Mouse (Mus musculus) lung, embryonic 14.5 days (tissue): ENCODE results near the gene Ldb1. TPM values are rescaled to one million over a fixed set of nuclear protein-coding genes. Genes with fewer than 3 reads are reported as not detected.

ENCODE experiments used
- ATAC-seq: fragments of 200-750 bp; cut with Nextera tagmentation; 2 replicates; pipeline ENCODE4 v1.8.0; 2017; ENCODE audit warnings: mild to moderate bottlenecking, moderate TSS enrichment, moderate library complexity; ENCODE audit not compliant: insufficient read depth
- DNase-seq: peaks from one replicate; pipeline ENCODE4 v3.0.0-alpha.2; 2015
- H3K27ac ChIP-seq: fragments of 300-500 bp; sonication (generic); 2 replicates; pipeline ENCODE4 v1.5.1; 2014; ENCODE audit warnings: low read depth, mild to moderate bottlenecking, moderate library complexity
- H3K27me3 ChIP-seq: fragments of 300-500 bp; sonication (generic); 2 replicates; pipeline ENCODE4 v1.6.1; 2014; ENCODE audit warnings: low read length, control low read depth; ENCODE audit not compliant: insufficient read depth
- H3K36me3 ChIP-seq: fragments of 300-500 bp; sonication (generic); 2 replicates; pipeline ENCODE4 v1.6.1; 2014; ENCODE audit warnings: control low read depth; ENCODE audit not compliant: insufficient read depth
- H3K4me1 ChIP-seq: fragments of 300-500 bp; sonication (generic); 2 replicates; pipeline ENCODE4 v1.6.1; 2014; ENCODE audit warnings: antibody characterized with exemption, control low read depth; ENCODE audit not compliant: insufficient read depth
- H3K4me2 ChIP-seq: fragments of 300-500 bp; sonication (generic); 2 replicates; pipeline ENCODE4 v1.6.1; 2014; ENCODE audit warnings: mild to moderate bottlenecking
- H3K4me3 ChIP-seq: fragments of 300-500 bp; sonication (generic); 2 replicates; pipeline ENCODE4 v1.5.1; 2014; ENCODE audit warnings: low read depth, low read length
- H3K9ac ChIP-seq: fragments of 300-500 bp; sonication (generic); 2 replicates; pipeline ENCODE4 v1.6.1; 2014
- H3K9me3 ChIP-seq: fragments of 300-500 bp; sonication (generic); 2 replicates; pipeline ENCODE4 v1.6.1; 2016; ENCODE audit warnings: low read depth, low read length, control low read depth
- CTCF ChIP-seq: IDR thresholded peaks from 2 replicates; pipeline ENCODE4 v1.5.1; 2016; ENCODE audit warnings: antibody characterized with exemption, low read depth
- WGBS: fragments of 180-500 bp; shearing (Covaris S2); extraction: QIAGEN DNeasy Blood & Tissue Kit; methylation state at CpG from one replicate; pipeline ENCODE4 v1.1.7; 2014; 5-methylcytosine and 5-hydroxymethylcytosine counted together
- polyA plus RNA-seq: library from polyadenylated mRNA; unstranded; fragments of >200 nt; fragmentation: Nextera tagmentation; extraction: Ambion mirVana; gene quantifications from 2 replicates; pipeline ENCODE4 v1.2.1, GENCODE M21; 2014

The Ldb1 gene
- 86.7 and 87.7 TPM in 2 replicates for polyA plus RNA-seq

DNA sequence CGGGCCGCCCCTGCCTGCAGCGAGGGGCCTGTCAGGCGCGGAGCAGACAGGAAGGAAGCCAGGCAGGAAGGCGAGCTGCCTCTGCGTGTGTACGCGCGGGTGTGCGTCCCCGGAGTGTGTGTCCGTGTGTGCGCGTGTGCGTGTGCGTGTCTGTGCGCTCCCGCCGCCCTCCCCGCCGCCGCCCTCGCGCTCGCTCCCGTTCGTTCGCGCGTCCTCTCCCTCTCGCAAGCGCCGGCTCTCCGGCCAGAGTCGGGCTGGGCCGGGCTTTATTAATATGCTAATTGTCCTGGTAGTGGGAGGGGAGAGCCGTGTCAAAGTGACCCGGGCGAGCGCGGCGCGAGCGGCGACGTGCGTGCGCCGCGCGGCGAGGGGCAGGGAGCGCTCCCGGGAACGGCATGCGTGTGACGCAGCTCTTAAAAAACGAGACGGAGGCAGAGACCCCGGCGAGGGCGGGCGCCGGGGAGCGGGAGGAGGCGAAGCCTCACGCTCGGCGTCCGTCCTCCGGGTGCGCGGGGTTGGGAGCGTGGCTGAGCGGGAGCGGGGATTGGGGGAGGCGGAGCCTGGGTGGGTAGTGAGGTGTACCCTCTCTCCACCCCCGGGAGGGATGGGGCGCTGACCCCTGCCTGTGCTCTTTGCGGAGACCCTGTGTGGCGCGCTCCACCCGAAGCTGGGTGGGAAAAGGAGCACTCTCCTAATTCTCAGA, at the start of gene Ldb1:
Gene Ldb1, minus strand, starts transcription at position 222 of the 703 bp plus-strand sequence.
- Histone ChIP-seq H3K4me1 (peaks cover 36% of the 10 kb centered on the region), H3K27me3 (no peaks in the 10 kb centered on the region), H3K36me3 (no peaks in the 10 kb centered on the region), H3K27ac (peak within 1 kb of the TSS; percentile 99), H3K9ac (peak within 1 kb of the TSS; percentile 98), H3K4me3 (peak within 1 kb of the TSS; percentile 88), H3K9me3 (no peaks in the 10 kb centered on the region), H3K4me2 (peak within 1 kb of the TSS; percentile 77)
- peak; percentile 72 for ATAC-seq
- WGBS: under 1% methylated on average over 83 of the region's 84 CpGs
- TF ChIP-seq CTCF: no peak
- peak; percentile 92 for DNase-seq

DNA sequence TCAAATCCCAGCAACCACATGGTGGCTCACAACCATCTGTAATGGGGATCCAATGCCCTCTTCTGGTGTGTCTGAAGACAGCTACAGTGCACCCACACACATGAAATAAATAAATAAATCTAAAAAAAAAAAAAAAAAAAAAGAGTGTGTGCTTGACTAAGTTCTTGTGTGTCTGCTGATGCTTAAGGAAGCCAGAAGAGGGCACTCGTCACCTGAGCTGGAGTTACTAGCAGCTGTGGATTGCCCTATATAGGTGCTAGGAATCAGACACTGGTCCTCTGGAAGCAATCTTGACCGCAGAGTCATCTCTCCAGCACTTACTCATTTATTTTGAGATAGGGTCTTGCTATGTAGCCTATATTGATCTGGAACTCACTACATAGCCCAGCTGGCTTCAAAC, 49.1 kb upstream of the Ldb1 start:
- no peak overlapping the region for H3K4me2 ChIP-seq
- H3K27me3 ChIP-seq: no peaks in the 10 kb centered on the region
- no peaks in the 10 kb centered on the region for H3K36me3 ChIP-seq
- TF ChIP-seq CTCF: no peak
- DNase-seq (no peak), ATAC-seq (no peak)
- H3K4me3 ChIP-seq: no peak overlapping the region
- H3K9me3 ChIP-seq: no peaks in the 10 kb centered on the region
- H3K4me1 ChIP-seq: no peaks in the 10 kb centered on the region
- WGBS: 88% methylated on average over 2 of the region's 2 CpGs
- H3K9ac ChIP-seq: no peak overlapping the region
- H3K27ac ChIP-seq: no peak overlapping the region

DNA sequence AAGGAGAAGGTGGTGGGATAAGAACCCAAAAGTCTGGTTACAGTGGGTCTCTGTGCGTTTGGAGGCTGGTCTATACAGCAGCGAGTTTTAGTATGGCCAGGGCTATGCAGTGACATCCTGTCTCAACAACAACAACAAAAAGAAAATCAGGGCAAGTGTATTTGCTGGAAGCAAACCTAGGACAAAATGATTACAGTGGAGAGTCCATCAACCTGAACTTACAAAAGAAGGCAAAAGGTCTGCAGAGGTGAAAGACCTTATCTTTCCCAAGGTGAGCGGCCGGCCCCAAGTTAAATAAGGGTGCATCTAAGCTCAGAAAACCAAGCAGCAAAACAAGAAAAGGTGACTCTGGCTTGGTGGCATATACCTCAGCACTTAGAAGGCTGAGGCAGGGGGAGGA, 46.6 kb upstream of the Ldb1 start:
- 78% methylated on average over 4 of the region's 4 CpGs for WGBS
- ATAC-seq: no peak
- no peaks in the 10 kb centered on the region for H3K36me3 ChIP-seq
- no peaks in the 10 kb centered on the region for H3K27me3 ChIP-seq
- no peaks in the 10 kb centered on the region for H3K4me1 ChIP-seq
- H3K9me3 ChIP-seq: no peaks in the 10 kb centered on the region
- no peak for TF ChIP-seq CTCF
- H3K4me3 ChIP-seq: no peak overlapping the region
- H3K9ac ChIP-seq: no peak overlapping the region
- H3K4me2 ChIP-seq: no peak overlapping the region
- H3K27ac ChIP-seq: no peak overlapping the region
- no peak for DNase-seq

DNA sequence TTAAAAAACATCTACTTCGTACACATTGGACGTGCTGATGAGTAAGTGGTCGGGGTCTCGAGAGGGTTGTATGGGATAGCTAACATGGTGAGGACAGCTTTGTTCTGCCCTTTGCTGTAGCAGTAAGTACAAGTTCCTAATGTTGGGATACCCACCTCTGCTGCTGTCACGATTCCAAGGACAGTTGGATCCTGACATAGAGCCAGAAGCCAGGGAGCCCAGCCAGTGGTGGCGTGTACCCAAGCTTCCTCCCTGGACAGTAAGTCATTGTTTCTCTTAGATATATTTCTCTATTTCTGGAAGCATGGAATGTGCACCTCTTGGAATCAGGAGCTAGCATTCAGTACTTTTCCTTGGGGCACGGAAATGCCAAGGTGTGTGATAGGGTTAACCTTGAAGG, 42.9 kb upstream of the Ldb1 start:
- TF ChIP-seq CTCF: no peak
- WGBS: 76% methylated on average over 7 of the region's 7 CpGs

DNA sequence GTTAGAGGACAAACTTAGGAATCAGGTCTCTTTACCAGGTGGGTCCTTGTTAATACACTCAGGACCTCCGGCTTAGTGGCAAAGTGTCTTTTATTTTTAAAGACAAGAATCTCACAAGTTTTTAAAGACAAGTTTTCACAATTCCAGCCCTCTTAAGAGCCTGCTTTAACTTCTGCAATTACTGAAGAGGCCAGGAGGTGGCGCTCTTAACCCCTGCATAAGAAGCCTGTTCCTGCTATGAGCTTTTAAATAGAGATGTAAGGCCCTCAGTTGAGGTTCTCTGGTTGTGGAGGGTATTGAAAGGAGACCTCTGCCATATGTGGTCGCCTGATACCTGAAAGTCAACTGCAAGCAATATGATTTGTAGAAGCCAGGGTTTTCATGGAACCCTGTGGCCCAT, 41.3 kb upstream of the Ldb1 start:
- no peak overlapping the region for H3K9ac ChIP-seq
- ATAC-seq: no peak
- no peak overlapping the region for H3K27ac ChIP-seq
- no peak overlapping the region for H3K4me3 ChIP-seq
- TF ChIP-seq CTCF: peak; percentile 74
- 60% methylated on average over 3 of the region's 3 CpGs for whole genome bisulfite sequencing
- no peaks in the 10 kb centered on the region for H3K9me3 ChIP-seq
- no peak overlapping the region for H3K4me2 ChIP-seq
- no peaks in the 10 kb centered on the region for H3K27me3 ChIP-seq
- no peaks in the 10 kb centered on the region for H3K4me1 ChIP-seq
- peak; percentile 86 for DNase-seq
- H3K36me3 ChIP-seq: peaks cover 46% of the 10 kb centered on the region

More for the DNA sequence above, 42.9 kb upstream of the Ldb1 start:
- H3K9ac ChIP-seq: no peak overlapping the region
- H3K4me1 ChIP-seq: no peaks in the 10 kb centered on the region
- H3K4me2 ChIP-seq: no peak overlapping the region
- H3K4me3 ChIP-seq: no peak overlapping the region
- no peaks in the 10 kb centered on the region for H3K27me3 ChIP-seq
- H3K36me3 ChIP-seq: peaks cover 31% of the 10 kb centered on the region
- no peak for ATAC-seq
- H3K9me3 ChIP-seq: no peaks in the 10 kb centered on the region
- no peak overlapping the region for H3K27ac ChIP-seq
- DNase-seq: no peak

DNA sequence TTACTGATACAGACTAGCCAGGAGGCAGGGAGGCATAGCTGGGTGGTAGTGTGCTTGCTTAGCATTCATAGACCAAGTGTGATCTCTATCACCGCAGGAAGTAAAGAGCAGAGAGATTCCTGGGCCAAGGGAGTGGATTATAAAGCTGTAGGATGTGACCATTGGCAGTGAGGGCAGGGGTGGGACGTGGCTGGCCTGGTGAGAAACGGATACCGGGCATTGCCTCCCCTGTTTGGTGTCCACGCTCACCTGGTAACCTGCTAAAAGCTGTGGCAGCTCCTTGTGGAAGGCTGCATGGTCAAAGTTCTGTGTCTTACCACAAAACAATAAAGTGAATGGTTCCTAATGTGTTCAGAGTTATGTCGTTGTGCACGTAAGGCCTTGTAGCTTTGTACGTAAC, 40.2 kb upstream of the Ldb1 start:
- DNase-seq: no peak
- H3K9me3 ChIP-seq: no peaks in the 10 kb centered on the region
- H3K27ac ChIP-seq: no peak overlapping the region
- no peak overlapping the region for H3K4me2 ChIP-seq
- no peak overlapping the region for H3K9ac ChIP-seq
- H3K27me3 ChIP-seq: no peaks in the 10 kb centered on the region
- TF ChIP-seq CTCF: no peak
- H3K4me3 ChIP-seq: no peak overlapping the region
- ATAC-seq: no peak
- peaks cover 58% of the 10 kb centered on the region for H3K36me3 ChIP-seq
- no peaks in the 10 kb centered on the region for H3K4me1 ChIP-seq
- 94% methylated on average over 8 of the region's 8 CpGs for WGBS

DNA sequence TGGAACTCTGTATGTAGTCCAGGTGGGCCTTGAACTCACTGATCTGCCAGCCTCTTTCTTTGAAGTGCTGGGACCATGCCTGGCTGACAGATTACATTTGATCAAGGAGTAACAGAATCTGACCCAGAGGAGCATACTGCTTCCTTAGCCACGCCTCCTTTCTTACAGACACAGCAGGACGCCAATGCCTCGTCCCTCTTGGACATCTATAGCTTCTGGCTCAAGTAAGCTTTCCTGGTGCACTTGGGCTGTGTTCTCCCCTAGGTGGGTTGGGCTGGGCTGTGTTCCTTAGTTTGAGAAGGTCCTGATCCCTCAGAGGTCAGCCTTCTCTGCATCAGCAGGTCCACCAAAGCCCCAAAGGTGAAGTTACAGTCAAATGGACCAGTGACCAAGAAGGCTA, 33.5 kb upstream of the Ldb1 start:
- Histone ChIP-seq H3K27me3 (no peaks in the 10 kb centered on the region), H3K27ac (no peak overlapping the region), H3K36me3 (peaks cover 64% of the 10 kb centered on the region), H3K4me3 (no peak overlapping the region), H3K9ac (no peak overlapping the region), H3K9me3 (no peaks in the 10 kb centered on the region), H3K4me1 (0 out of 2 replicates have a peak, but pooled peaks cover 4% of the 10 kb centered on the region), H3K4me2 (no peak overlapping the region)
- DNase-seq: no peak
- no peak for ATAC-seq
- TF ChIP-seq CTCF: no peak
- WGBS: 74% methylated on average over 3 of the region's 3 CpGs
